Mouse (Mus musculus) ovary, postnatal 36 days (tissue): Measurements from ENCODE around the gene 6030468B19Rik.
"Not testable (repeated sequence)": the region's sequence is repeated elsewhere in the genome, so short reads cannot be mapped to it uniquely, and the experiment has no call there.

Source experiments
- DNase-seq: peaks from one replicate; pipeline ENCODE4 v3.0.0; 2022; ENCODE audit warnings: low spot score, mixed read lengths

The 6030468B19Rik gene

DNA sequence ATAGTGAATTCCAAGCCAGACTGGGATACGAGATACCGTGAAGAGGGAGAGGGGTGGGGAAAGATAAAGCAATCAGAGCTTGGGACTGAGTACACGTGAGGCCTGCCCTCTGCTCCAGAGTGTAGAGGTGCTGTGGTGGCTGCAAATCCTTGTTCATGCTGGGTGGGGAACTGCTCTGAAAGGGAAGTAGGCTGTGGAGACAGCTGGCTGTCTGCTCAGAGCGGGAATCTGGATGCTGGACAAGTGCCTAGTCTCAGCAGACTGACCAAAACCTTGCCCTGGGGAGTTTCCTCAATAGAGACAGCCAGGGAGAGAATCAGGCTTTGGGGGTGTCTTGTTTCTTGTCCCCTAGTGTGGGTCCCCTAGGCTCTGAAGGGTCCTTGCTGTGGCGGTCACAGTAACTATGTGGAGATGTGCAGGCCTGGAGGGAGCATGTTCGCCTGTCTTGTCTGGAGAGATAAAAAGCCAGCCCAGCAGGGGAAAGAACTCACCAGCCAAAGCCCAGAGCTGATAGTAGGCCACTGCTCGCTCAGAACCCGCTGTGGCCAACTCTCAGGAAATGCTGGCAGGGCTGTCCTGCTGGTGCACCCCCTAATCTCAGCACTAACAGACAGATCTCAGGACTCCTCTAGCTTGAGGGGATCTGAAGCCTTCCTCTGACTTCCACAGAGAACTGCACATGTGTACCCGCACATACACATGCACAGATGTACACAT is 31.6 kb downstream of the 6030468B19Rik start:
- DNase-seq, result peak; percentile 41

DNA sequence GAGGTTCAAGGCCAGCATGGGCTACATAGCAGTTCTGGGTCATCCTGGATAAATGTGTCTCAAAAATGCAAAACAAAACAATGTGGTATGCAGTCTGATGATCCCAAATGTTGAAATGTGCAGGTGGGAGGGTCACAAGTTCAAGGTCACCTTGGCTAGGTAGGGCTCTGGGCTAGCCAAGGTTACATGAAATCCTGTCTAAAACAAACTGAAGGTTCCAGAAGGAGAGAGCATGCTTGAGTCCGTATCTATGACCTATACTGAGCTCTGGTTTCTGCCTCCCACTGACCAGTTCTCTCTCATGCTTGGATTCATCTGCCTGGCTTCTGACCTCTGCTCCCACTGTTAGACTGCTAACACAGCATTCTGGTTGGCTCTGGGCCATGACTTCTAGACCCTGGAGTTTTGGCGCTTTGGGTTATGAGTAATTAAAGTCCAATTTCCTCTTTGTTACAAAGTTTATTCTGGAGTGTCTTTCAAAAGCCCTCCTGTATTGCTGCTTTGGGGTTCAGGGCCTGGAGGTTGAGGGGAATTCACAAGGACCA is 32.3 kb downstream of the 6030468B19Rik start:
- no peak for DNase-seq

DNA sequence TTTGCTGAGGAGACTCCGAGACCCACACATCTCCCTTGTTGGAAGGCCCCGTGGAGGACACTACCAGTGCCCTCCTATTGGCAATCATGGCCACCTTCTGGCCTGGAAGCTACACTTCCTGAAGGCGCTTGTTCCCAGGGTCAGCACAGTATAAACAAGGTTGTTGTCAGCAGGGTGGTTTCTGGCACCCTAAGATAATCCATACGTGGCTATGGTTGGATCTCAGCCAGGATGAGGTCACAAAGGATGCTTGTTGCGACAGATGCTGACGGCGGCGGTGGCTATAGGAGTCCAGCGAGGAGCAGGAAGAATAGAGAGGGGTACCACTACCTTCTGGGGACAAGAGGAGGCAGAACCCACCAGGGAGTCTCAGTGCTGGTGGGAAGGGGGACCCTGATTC is 32.9 kb downstream of the 6030468B19Rik start:
- no peak for DNase-seq

DNA sequence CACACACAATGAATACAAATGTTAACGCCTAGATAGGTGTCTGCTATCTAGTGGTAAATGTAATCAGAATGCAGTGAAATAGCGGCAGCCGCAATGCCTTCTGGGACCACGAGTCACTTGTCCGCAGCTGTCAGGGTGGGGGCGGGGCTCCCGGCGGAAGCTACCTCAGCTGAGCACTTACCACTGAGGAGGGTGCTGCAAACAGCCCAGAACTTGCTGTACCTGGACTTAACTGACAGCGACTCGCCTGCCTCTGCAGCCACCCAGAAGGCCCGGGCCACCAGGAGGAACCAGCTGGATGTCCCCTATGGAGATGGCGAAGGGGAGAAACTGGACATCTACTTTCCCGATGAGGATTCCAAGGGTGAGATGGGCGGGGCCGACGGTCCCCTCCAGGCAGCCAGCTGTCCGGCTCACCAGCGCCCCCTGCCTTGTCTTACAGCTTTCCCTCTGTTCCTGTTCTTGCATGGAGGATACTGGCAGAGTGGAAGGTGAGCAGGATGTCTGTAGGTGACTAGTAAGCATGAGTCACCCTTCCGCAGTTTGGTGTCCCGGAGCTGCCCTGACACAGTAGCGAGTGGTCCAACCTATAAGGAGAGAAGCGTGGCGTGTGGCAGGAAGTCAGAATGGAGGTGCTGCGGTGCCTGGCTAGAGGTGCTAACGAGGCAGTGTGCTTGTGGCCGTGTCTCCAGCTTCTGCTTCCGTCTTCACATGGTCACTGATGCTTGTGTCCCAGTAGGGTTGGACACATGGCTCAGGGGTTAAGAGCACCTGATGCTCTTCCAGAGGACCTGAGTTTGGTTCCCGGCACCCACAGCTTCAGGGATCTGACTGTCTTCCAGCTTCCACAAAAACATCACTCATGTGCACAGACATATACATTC is 34.9 kb downstream of the 6030468B19Rik start:
- peak; percentile 66 for DNase-seq

DNA sequence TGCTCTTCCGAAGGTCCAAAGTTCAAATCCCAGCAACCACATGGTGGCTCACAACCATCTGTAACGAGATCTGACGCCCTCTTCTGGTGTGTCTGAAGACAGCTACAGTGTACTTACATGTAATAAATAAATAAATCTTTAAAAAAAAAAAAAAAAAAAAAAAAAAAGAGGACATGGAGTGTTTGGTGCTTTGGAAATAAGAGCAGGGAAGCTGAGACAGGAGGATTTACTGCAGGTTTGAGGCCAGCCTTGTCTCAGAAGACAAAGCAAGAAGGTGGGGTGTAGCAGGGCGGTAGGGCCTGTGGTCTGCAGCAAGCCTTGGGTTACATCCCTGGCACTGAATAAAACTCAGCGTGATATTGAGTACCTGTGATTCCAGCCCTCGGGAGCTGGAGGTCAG is 36.0 kb downstream of the 6030468B19Rik start:
- DNase-seq, result not testable (repeated sequence)

DNA sequence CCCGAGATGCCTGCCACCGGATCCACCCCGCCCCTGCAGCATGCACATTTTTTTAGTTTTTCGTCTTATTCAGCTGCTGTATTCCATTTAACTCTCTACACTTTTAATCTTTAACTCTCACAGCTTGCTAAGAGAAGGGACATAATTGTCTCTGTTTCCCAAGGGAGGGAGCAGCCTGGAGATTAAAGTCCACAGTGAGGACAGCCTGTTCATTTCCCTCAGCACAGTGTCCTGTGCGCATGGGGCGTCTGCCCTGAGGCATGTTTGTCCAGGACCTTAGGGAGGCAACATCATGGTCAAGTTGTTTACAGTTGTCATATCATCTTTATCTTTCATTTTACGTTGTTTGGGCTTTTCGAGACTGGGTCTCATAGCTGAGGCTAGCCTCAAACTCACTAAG is 36.6 kb downstream of the 6030468B19Rik start:
- DNase-seq, result no peak

DNA sequence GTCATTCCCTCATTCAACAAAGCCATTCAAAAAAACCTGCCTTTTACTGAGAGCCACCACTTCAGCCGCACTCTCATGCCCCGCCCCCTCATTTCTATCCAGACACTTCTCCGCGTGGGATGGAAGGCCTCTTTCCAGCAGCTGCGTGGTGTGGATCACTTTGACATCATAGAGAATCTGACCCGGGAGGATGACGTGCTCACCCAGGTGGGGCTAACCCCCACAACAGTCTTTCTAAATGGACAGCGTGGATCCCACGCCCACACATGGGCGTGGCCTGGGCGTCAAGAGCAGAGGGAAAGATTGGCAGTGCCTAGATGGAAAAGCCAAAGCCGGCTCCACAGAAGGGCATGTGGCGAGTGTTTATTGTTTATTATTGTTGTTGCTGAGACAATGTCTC is 38.8 kb downstream of the 6030468B19Rik start:
- no peak for DNase-seq

DNA sequence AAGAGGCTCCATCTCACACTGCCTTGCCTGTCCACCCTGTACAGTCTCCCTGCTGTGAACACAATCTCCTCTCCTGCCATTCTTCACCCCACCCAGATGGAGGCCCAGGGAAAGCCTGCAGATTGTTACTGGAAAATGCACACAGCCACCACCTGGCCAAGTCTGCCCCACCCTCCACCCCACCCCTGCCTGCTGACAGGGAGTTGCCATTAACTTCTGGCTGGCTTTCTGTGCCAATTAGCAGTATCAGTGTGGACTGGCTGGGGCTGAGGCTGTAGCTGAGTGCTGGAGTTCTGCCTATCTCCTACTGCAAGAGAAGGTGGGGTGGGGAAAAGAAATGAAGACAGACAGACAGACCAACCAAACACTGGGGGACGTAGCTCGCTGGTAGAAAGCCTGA is 41.1 kb downstream of the 6030468B19Rik start:
- no peak for DNase-seq

DNA sequence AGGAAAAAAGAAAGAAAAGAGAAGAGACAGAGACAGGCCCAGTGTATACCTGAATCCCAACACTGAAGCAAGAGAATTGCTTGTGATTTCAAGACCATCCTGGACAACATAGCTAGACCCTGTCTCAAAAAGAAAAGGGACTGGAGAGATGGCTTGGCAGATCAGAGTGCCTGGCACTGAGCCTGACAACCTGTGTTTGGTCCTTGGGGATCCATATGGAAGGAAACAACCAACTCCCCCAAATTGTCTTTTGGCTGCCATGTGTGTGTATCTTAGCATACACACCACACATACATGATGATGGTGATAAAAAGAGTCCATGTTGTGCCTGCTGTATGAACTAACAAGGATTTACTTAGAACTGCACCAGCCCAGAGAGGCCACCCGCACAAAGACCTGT is 41.6 kb downstream of the 6030468B19Rik start:
- no peak for DNase-seq

DNA sequence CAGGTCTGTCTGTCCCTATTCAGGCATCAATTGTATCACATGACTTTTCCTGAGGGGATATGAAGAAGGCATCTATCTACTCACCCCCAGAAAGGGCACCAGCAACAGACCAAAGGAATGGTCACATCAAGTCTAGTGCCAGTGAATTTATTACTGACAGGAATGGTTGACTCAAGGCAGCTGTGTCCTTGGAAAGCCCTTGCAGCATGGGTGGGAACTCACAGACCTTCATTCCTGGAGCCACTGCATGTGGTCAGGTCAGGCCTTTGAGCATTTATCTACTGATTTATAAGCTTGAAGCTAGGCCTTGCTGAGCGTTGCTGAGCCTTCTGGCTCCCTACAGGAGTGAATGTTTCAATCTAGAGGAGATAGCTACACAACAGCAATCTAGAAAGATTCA is 43.5 kb downstream of the 6030468B19Rik start:
- no peak for DNase-seq

DNA sequence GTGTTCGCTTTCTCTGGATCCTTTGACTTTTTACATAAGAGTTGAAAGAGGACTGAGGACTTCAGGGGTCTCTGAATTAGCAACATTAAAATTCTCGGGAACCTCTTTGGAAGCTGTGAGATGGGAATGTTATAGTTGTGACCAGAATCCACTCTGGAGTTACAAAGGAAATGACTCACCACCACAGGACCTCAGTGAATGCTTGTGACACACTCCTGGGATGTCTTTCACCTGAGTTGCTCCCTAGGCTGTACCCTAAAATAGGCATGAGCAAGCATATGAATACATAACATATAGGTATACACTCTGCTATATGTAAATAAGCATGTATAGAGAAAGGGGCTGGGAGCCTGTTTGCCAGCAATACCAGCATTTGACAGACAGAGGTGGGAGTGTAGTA is 46.0 kb downstream of the 6030468B19Rik start:
- no peak for DNase-seq

DNA sequence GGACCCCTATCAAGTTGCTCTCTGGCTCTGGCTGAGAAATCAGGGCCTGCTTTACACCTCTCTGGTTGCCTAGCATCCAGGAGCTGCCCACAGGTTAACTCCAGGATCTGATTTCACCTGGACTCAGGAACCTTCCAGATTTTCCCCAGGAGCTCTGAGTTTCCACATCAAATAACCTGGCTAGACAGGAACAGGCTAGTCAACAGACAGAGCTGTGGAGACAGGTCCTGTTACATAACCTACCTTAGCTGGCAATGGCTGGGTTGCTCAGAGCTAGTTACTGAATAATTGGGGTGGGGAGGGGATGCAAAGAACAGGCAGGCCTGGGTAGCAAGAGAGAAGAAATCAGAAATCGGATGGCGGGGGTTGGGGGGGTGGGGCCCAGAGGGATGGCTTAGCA is 47.5 kb downstream of the 6030468B19Rik start:
- no peak for DNase-seq

DNA sequence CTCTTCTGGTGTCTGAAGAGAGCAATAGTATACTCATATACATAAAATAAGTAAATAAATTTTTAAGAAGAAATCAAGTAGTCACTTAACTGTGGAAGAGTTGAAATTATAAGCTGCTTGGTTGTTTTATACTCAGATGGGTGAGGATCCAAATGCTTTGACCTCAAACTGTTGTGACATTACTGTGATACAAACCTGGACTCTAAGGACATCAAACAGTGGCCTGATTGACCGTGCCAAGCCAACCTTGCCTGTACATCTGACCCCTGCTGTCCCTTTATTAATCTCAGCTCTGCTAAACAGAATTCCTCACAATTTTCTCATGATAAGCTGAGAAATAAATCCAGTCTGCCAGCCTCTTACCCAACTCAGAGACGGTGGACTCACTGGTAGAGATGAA is 48.2 kb downstream of the 6030468B19Rik start:
- DNase-seq, result no peak

DNA sequence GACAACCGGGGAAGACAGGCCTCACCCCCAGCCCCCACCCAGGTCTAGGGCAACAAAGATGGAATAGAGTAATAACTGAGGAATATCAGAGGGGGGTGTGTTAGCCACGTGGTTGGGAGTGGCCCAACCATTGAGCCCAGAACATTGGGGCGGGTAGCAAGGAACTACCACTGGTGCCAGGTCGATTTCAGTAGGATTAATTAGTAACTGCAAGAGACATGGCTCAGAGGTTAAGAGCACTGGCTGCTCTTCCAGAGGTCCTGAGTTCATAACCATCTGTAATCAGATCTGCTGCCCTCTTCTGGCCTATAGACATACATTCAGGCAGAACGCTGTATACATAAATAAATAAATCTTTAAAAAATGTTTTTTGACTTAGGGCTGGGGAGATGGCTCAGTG is 49.2 kb downstream of the 6030468B19Rik start:
- no peak for DNase-seq

DNA sequence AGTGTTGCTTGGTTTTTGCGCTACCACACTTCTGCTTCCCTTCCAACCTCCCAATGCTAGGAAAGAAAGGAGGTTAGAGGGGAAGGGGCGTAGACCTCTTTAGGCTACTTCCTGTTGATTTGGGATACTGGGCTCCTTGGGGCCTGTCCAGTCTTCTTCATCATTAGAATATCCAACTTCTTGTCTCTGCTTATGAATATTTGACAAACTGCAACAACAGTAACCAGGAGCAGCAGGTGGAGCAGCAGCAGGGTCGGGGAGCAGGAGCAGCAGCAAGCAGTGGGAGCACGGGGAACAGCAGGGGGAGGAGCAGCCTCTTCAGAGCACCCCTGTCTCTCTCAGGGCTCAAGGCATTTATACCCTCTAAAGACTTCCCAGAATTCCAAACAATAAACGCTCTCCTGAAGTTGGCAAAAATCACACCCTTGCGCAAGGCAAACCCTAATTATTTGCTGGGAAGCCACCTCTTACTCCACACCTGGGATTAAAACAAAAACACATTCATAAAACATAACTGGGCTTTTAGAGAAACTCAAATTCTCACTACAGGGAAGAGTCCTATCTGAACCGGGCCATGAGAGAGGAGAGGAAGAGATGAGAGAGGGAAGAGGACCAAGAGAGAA is 50.2 kb downstream of the 6030468B19Rik start:
- no peak for DNase-seq

DNA sequence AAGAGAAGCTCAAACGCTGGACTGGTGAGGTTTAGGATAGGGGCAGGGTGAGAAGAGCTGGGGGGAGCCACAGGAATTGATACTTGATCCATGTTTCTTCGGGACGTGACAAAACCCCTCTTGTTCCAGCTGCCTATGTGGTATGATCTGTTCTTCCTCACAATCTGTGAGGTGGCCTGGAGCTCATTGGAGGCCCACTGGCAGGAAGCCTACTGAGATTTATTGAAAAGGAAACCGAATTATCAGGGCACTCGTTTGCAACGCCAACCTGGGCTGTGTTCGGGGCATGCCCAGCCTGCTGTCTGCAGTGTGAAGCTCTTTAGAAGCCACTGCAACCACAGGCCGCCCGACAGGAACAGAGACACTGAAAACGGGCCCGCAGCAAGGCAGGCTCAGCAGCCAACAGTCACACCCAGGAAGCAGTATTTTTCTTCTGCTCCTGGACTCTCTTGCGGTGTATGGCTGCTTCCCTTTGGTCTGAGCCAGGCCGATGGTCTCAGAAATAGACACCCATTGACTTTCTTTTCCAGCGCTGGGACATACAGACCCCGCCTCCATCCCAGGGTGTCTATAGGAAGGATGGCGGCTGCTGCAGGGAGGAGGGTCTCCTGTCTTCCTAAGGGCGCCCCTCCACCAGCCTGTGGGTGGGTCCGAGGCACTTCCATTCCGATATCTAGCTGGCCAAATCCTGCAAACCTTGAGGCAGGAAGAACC is 51.0 kb downstream of the 6030468B19Rik start:
- DNase-seq, result no peak

DNA sequence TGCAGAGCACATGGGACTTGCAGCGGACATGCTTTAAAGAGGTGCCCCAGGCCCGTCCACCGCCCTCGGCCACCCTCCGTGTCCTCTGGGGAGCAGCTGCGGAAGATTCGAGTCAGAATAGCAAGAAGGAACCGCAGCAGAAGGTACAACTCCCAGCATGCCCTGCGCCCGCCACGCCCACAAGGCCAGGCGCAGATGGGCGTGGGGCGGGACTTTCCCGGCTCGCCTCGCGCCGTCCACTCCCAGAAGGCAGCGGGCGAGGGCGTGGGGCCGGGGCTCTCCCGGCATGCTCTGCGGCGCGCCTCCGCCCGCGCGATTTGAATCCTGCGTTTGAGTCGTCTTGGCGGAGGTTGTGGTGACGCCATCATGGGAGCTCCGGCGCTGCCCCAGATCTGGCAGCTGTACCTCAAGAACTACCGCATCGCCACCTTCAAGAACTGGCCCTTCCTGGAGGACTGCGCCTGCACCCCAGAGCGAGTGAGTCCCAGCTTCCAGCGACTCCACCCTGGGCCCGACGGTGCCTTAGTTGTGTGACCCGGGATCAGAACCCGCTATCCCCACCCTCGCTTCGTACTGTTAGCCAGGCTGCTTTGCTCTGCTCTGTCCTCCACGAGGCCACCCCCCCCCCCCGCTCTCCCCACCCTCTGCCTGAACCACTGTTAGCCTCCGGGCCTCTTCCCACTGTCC is 51.7 kb downstream of the 6030468B19Rik start, which contains the start of gene Birc5:
Gene Birc5, plus strand, starts transcription at position 267 of the 687 bp plus-strand sequence.
- peak; percentile 96 for DNase-seq

DNA sequence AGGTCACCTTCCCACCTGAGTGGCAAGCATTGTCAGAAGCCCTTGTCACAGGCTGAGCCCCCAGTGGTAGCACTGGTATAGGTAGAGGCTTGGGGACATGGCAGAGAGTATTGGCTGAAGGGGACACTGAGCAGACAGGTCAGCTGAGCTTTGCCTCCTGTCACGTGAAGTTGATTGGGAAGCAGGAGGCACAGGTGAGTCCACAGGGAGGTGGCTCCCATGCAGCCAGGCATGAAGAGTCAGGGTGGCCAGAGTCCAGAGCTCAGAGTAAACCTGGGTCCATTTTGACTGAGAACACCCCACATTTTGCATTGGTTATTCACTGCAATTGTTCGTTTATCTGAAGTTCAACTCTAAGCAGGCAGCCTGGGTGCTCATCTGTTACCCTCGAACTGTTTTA is 55.4 kb downstream of the 6030468B19Rik start:
- no peak for DNase-seq

DNA sequence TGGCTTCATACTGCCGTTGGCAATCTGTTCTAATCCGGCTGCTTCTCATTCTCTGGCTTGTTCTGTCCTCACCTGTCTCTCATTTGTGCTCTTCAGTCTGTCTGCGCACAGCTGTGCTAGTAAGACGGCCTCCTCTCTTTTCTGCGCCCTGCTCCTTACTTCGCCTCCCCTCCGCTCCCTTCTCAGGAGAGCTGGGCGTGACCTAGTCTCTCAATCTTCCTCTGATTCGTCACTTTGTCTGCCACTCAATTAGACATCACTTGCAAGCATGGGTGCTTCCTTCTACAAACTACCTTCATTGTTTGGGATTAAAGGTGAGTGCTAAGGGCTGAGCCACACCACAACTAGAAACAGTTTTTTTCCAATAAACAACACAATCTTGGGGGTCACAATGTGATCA is 56.8 kb downstream of the 6030468B19Rik start:
- DNase-seq, result no peak

DNA sequence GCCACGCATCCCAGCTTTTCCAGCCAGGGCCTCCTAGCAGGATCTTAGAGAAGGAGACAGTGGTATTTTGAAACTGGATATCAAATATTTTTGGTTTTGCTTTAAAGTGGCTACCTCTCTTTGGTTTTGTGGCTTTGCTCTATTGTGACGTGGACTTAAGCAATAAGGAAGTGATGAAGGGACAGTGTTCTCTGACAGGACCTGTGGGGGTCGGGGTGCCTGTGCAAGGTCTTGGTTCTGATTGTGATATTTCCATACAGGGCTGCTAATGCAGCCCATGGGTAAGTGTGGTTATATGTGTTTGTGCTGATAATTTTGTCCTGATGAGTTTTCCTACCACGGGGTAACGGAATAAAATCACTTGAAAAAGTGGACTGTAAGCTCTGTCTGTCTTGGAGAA is 57.9 kb downstream of the 6030468B19Rik start:
- no peak for DNase-seq

DNA sequence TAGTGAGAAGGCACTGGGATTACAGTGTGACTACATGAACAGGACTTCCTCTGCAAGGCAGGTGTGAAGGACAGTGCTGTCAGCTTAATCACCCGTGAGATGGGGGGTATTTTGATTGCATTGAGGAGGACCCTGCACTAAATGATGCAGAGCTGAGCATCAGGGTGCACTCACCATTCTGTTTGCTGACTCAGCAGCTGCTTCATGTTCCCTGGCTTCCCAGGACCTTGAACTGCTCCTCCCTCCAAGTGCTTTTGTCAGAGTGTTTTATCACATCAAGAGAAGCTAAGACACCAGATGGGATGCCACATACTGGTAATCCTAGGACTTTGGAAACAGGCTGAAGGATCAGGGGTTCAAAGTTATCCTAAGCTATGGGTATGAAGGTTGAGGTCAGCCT is 58.5 kb downstream of the 6030468B19Rik start:
- DNase-seq, result no peak
